In the genomic region with DNA sequence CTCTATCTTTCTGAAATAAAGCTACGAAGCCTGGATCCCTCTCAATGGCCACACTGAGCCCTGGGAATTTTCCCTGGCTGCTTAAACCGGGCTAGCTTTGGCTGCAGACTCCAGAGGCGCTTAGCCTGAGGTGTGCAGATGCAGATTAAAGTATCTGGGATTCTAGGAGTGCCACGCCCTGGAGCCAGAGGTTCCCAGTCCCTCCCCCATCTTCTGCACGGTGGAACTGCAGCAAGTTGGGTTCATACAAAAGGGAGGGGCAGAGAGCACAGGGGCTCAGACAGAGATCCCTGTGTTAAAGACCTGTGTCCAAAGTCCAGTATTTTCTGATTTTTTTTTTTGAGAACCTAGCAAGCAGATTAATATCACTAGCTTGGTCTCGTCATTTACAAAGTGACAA, we compare ENCODE assay signal across 25 mouse cellular contexts.
A peak's percentile ranks its signal among the peaks of the same experiment; 100 is the strongest.
DNase-seq lines count a peak whose midpoint lies in the region; ATAC-seq lines count a peak whose summit lies in the region.
"Had no signal": no experiment of that assay in that cellular context is flagged by ENCODE, and none has a peak within 500 bp of the region (broad histone marks: within the 10 kb centered on the region; RNA-seq: fewer than 3 reads in every experiment).

No protein-coding gene starts in this region.

- no peak overlapping the region for H3K9ac ChIP-seq in midbrain, embryonic 13.5 days (replicated peaks)
- H3K9ac ChIP-seq: embryonic facial prominence, embryonic 13.5 days; forebrain, embryonic 13.5 days; hindbrain, embryonic 14.5 days had no signal

- no peak overlapping the region for H3K4me3 ChIP-seq in midbrain, embryonic 10.5 days
- no peak overlapping the region for H3K4me3 ChIP-seq in midbrain, embryonic 13.5 days (replicated peaks)
- H3K4me3 ChIP-seq: embryonic facial prominence, embryonic 10.5 days; embryonic facial prominence, embryonic 13.5 days; erythroblast, embryonic 14.5 days; forebrain, embryonic 13.5 days; heart, adult 2 months; heart, embryonic 10.5 days had no signal

- no peak for DNase-seq in frontal cortex, adult 2 months (ENCODE audit: extremely low spot score in 1 of 2, low spot score in 1 of 2)
- DNase-seq in midbrain, embryonic 10.5 days (ENCODE audit: low spot score) = no peak
- DNase-seq in ZHBTc4 (ENCODE audit: low read depth, low spot score) = peak; percentile 81
- no peak for DNase-seq in right cerebral cortex, adult 2 months (ENCODE audit: low spot score in 2 of 2)
- DNase-seq: adrenal gland, adult 2 months; adrenal gland, postnatal 14 days; cerebellum, adult 11 months; cerebellum, adult 8-10 months; cerebellum, postnatal 10 days; cerebellum, postnatal 36 days; embryo, embryonic 11 days; gastrocnemius, postnatal 25 days; heart, adult 2 months; kidney, adult 18-20 months had no signal

- peak; percentile 20; the same call in 1 of the 2 replicates for ATAC-seq in frontal cortex, adult (ENCODE audit: low TSS enrichment)
- no peak for ATAC-seq in midbrain, embryonic 13.5 days
- ATAC-seq: inflammation-experienced regulatory T-cells, adult 6 months; intestine, embryonic 16.5 days had no signal

- peaks cover 4% of the 10 kb centered on the region; the same call in 1 of the 2 replicates for H3K9me3 ChIP-seq in midbrain, embryonic 10.5 days (replicated peaks)
- no peaks in the 10 kb centered on the region for H3K9me3 ChIP-seq in midbrain, embryonic 13.5 days
- H3K9me3 ChIP-seq: embryonic facial prominence, embryonic 13.5 days; heart, embryonic 10.5 days had no signal

- no peaks in the 10 kb centered on the region for H3K27me3 ChIP-seq in midbrain, embryonic 10.5 days (ENCODE audit: low read depth, poor library complexity, severe bottlenecking)
- peaks cover 4% of the 10 kb centered on the region; the same call in 1 of the 2 replicates for H3K27me3 ChIP-seq in midbrain, embryonic 13.5 days
- H3K27me3 ChIP-seq: forebrain, embryonic 13.5 days had no signal

- WGBS in midbrain, embryonic 10.5 days = 56% methylated on average over 6 of the region's 6 CpGs
- WGBS in midbrain, embryonic 13.5 days = 52% methylated on average over 6 of the region's 6 CpGs

- H3K36me3 ChIP-seq in midbrain, embryonic 10.5 days = no peaks in the 10 kb centered on the region
- H3K36me3 ChIP-seq in midbrain, embryonic 13.5 days = no peaks in the 10 kb centered on the region
- H3K36me3 ChIP-seq: embryonic facial prominence, embryonic 10.5 days; embryonic facial prominence, embryonic 13.5 days; heart, embryonic 10.5 days had no signal

- H3K4me1 ChIP-seq in midbrain, embryonic 10.5 days = peaks cover 35% of the 10 kb centered on the region
- H3K4me1 ChIP-seq in midbrain, embryonic 13.5 days (replicated peaks) = peaks cover 15% of the 10 kb centered on the region
- H3K4me1 ChIP-seq: heart, embryonic 10.5 days had no signal

- H3K27ac ChIP-seq in midbrain, embryonic 10.5 days (replicated peaks) = 0 out of 2 replicates have a peak overlapping the region, but pooled peaks have one; percentile 23
- no peak overlapping the region for H3K27ac ChIP-seq in midbrain, embryonic 13.5 days
- H3K27ac ChIP-seq: embryonic facial prominence, embryonic 10.5 days; embryonic facial prominence, embryonic 13.5 days; forebrain, embryonic 13.5 days; heart, adult 2 months; heart, embryonic 10.5 days; hindbrain, postnatal 0 days had no signal

- H3K4me2 ChIP-seq in midbrain, embryonic 13.5 days (replicated peaks) = no peak overlapping the region
- H3K4me2 ChIP-seq: embryonic facial prominence, embryonic 13.5 days; forebrain, embryonic 13.5 days; hindbrain, embryonic 14.5 days had no signal
